Mouse (Mus musculus): ENCODE data around the gene Git1. TPM values are rescaled to one million over a fixed set of nuclear protein-coding genes. Genes with fewer than 3 reads are reported as not detected.

The Git1 gene
- polyA plus RNA-seq, 1 experiment: 110 TPM

- Histone ChIP-seq H3K4me3 (replicated peaks; ENCODE audit: insufficient read depth, low read depth, low read length) (no peak overlapping the region), H3K27me3 (ENCODE audit: control insufficient read depth, insufficient read depth, low read length) (no peaks in the 10 kb centered on the region), H3K27ac (ENCODE audit: insufficient read depth, low read length) (no peak overlapping the region), H3K4me1 (ENCODE audit: control insufficient read depth, insufficient read depth, low read length) (peaks cover 8% of the 10 kb centered on the region)
- peak; percentile 52 to 71 for DNase-seq
- 12% methylated on average over 6 of the region's 6 CpGs for WGBS
- no peak for TF ChIP-seq CTCF (IDR thresholded peaks at IDR 0.05; ENCODE audit: borderline replicate concordance, insufficient read depth, low read depth, low read length)
- TF ChIP-seq POLR2A (IDR thresholded peaks at IDR 0.05; ENCODE audit: borderline replicate concordance, insufficient read depth, low read length): no peak
Measured at GRCm38 (mm10) chr11:77456866-77457265, 36.5 kb upstream of the Git1 start.

GRCm38 (mm10) chr11:77461856-77462255, 31.5 kb upstream of the Git1 start:
- H3K27ac ChIP-seq (ENCODE audit: insufficient read depth, low read length): no peak overlapping the region
- no peaks in the 10 kb centered on the region for H3K4me1 ChIP-seq (ENCODE audit: control insufficient read depth, insufficient read depth, low read length)
- peak overlapping the region; percentile 59 for H3K4me3 ChIP-seq (replicated peaks; ENCODE audit: insufficient read depth, low read depth, low read length)
- WGBS: 2% methylated on average over 6 of the region's 6 CpGs
- no peak for TF ChIP-seq CTCF (IDR thresholded peaks at IDR 0.05; ENCODE audit: borderline replicate concordance, insufficient read depth, low read depth, low read length)
- TF ChIP-seq POLR2A (IDR thresholded peaks at IDR 0.05; ENCODE audit: borderline replicate concordance, insufficient read depth, low read length): no peak
- no peak for DNase-seq
- H3K27me3 ChIP-seq (ENCODE audit: control insufficient read depth, insufficient read depth, low read length): no peaks in the 10 kb centered on the region

GRCm38 (mm10) chr11:77462283-77463100, 30.9 kb upstream of the Git1 start, which contains the start of gene Coro6:
Coro6 (plus strand) TSS chr11:77462411.
- Histone ChIP-seq H3K27me3 (ENCODE audit: control insufficient read depth, insufficient read depth, low read length) (no peaks in the 10 kb centered on the region), H3K4me1 (ENCODE audit: control insufficient read depth, insufficient read depth, low read length) (no peaks in the 10 kb centered on the region), H3K4me3 (replicated peaks; ENCODE audit: insufficient read depth, low read depth, low read length) (peak within 1 kb of the TSS; percentile 59), H3K27ac (ENCODE audit: insufficient read depth, low read length) (no peak within 1 kb of the TSS)
- TF ChIP-seq CTCF (IDR thresholded peaks at IDR 0.05; ENCODE audit: borderline replicate concordance, insufficient read depth, low read depth, low read length) (no peak), POLR2A (IDR thresholded peaks at IDR 0.05; ENCODE audit: borderline replicate concordance, insufficient read depth, low read length) (no peak)
- DNase-seq: peak; percentile 55 to 58
- WGBS: under 1% methylated on average over 72 of the region's 73 CpGs

DNA sequence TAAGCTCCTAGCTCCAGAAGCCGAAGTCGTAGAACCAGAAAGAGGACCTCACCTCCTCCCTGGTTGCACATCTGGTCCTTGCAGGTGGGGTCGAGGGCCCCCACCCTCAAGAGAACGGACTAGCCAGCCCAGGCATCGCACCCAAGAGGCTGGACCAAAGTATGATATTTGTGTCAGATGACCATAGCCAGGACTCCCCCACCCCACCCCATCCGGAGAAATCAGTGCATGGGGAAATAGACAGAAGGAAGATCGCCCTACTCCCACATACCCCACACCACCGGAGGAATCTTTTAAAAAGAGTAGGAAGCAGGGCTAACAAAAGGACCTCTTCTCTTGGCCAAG, 30.3 kb upstream of the Git1 start:
- Histone ChIP-seq H3K4me3 (replicated peaks; ENCODE audit: insufficient read depth, low read depth, low read length) (peak overlapping the region; percentile 59), H3K27ac (ENCODE audit: insufficient read depth, low read length) (no peak overlapping the region), H3K27me3 (ENCODE audit: control insufficient read depth, insufficient read depth, low read length) (no peaks in the 10 kb centered on the region), H3K4me1 (ENCODE audit: control insufficient read depth, insufficient read depth, low read length) (no peaks in the 10 kb centered on the region)
- DNase-seq: no peak
- 47% methylated on average over 8 of the region's 8 CpGs for WGBS
- TF ChIP-seq CTCF (IDR thresholded peaks at IDR 0.05; ENCODE audit: borderline replicate concordance, insufficient read depth, low read depth, low read length): no peak
- TF ChIP-seq POLR2A (IDR thresholded peaks at IDR 0.05; ENCODE audit: borderline replicate concordance, insufficient read depth, low read length): no peak

- H3K4me3 ChIP-seq (replicated peaks; ENCODE audit: insufficient read depth, low read depth, low read length): no peak overlapping the region
- 89% methylated on average over 10 of the region's 10 CpGs for WGBS
- H3K27me3 ChIP-seq (ENCODE audit: control insufficient read depth, insufficient read depth, low read length): no peaks in the 10 kb centered on the region
- no peaks in the 10 kb centered on the region for H3K4me1 ChIP-seq (ENCODE audit: control insufficient read depth, insufficient read depth, low read length)
- no peak for TF ChIP-seq CTCF (IDR thresholded peaks at IDR 0.05; ENCODE audit: borderline replicate concordance, insufficient read depth, low read depth, low read length)
- TF ChIP-seq POLR2A (IDR thresholded peaks at IDR 0.05; ENCODE audit: borderline replicate concordance, insufficient read depth, low read length): no peak
- DNase-seq: no peak
- no peak overlapping the region for H3K27ac ChIP-seq (ENCODE audit: insufficient read depth, low read length)
Measured at GRCm38 (mm10) chr11:77463786-77464185, 29.6 kb upstream of the Git1 start.

DNA sequence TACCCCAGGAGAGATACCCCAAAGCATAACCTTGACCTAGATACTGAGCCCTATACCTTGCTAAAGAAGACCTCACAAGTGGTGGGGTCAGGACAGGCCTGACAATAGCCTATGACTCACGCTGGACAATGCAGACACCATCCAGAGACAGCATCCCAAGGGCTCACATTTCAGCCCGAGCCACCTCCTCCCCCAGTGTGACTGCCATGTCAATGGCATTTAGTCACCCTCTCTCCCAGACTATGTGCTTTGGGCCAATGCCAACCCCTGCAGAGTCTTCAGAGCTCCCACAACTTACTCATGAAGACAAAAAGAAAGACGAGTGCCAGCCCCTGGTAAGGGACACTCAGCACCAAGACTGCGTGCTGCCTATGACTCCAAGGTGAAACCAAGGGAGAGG, 28.7 kb upstream of the Git1 start:
- Histone ChIP-seq H3K27ac (ENCODE audit: insufficient read depth, low read length) (no peak overlapping the region), H3K4me1 (ENCODE audit: control insufficient read depth, insufficient read depth, low read length) (no peaks in the 10 kb centered on the region), H3K4me3 (replicated peaks; ENCODE audit: insufficient read depth, low read depth, low read length) (no peak overlapping the region), H3K27me3 (ENCODE audit: control insufficient read depth, insufficient read depth, low read length) (no peaks in the 10 kb centered on the region)
- 58% methylated on average over 4 of the region's 4 CpGs for WGBS
- no peak for DNase-seq
- TF ChIP-seq POLR2A (IDR thresholded peaks at IDR 0.05; ENCODE audit: borderline replicate concordance, insufficient read depth, low read length) (no peak), CTCF (IDR thresholded peaks at IDR 0.05; ENCODE audit: borderline replicate concordance, insufficient read depth, low read depth, low read length) (no peak)

DNA sequence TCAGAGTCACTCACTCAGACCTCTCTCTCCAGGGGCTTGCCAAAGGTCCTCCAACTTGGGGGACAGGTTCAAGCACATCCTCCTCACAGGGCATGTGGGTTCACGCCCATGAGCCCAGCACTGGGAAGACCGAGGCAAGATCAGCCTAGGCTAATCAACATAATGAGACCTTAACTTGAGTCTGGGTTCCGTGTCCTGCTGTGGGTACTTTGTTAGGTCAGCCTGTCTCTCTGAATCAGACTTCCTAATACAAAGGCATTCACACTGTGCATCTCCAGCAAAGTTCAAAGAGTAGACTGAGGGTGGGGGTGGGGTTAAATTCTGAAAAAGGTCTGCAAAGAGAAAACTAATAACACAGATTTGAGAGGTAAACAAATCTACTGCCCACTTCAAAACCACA, 28.3 kb upstream of the Git1 start:
- DNase-seq: no peak
- TF ChIP-seq POLR2A (IDR thresholded peaks at IDR 0.05; ENCODE audit: borderline replicate concordance, insufficient read depth, low read length) (no peak), CTCF (IDR thresholded peaks at IDR 0.05; ENCODE audit: borderline replicate concordance, insufficient read depth, low read depth, low read length) (no peak)
- Histone ChIP-seq H3K4me1 (ENCODE audit: control insufficient read depth, insufficient read depth, low read length) (no peaks in the 10 kb centered on the region), H3K27ac (ENCODE audit: insufficient read depth, low read length) (no peak overlapping the region), H3K4me3 (replicated peaks; ENCODE audit: insufficient read depth, low read depth, low read length) (no peak overlapping the region), H3K27me3 (ENCODE audit: control insufficient read depth, insufficient read depth, low read length) (no peaks in the 10 kb centered on the region)
- 60% methylated on average over 3 of the region's 3 CpGs for WGBS

GRCm38 (mm10) chr11:77466544-77466943, 26.8 kb upstream of the Git1 start:
- WGBS: 54% methylated on average over 9 of the region's 9 CpGs
- Histone ChIP-seq H3K4me3 (replicated peaks; ENCODE audit: insufficient read depth, low read depth, low read length) (no peak overlapping the region), H3K27ac (ENCODE audit: insufficient read depth, low read length) (no peak overlapping the region), H3K4me1 (ENCODE audit: control insufficient read depth, insufficient read depth, low read length) (no peaks in the 10 kb centered on the region), H3K27me3 (ENCODE audit: control insufficient read depth, insufficient read depth, low read length) (no peaks in the 10 kb centered on the region)
- no peak for DNase-seq
- TF ChIP-seq CTCF (IDR thresholded peaks at IDR 0.05; ENCODE audit: borderline replicate concordance, insufficient read depth, low read depth, low read length): no peak
- TF ChIP-seq POLR2A (IDR thresholded peaks at IDR 0.05; ENCODE audit: borderline replicate concordance, insufficient read depth, low read length): no peak

Data from cerebellum, adult 2 months (tissue).